Mouse (Mus musculus) thymus, postnatal 10 days (tissue): ENCODE results near the gene Jmjd6.
"Not testable (repeated sequence)": the region's sequence is repeated elsewhere in the genome, so short reads cannot be mapped to it uniquely, and the experiment has no call there.

Experiments used
- DNase-seq, 2 experiments: peaks; one replicate each; pipeline ENCODE4 v3.0.0; 2021; ENCODE audit warnings: low spot score in 2 of 2

The Jmjd6 gene

DNA sequence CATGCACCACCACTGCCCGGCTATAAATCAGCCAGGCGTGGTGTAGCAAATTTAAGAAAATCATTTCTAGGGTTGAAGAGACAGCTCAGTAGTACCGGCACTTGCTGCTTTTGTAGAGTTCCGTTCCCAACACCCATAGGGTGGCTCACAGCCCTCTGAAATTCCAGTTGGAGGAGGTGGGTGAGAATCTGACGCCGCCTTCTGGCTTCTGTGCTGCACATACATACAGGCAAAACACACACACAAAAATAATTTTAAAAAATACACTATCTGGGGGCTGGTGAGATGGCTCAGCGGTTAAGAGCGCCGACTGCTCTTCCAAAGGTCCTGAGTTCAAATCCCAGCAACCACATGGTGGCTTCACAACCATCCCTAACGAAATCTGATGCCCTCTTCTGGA, 19.4 kb downstream of the Jmjd6 start:
- not testable (repeated sequence) for DNase-seq

DNA sequence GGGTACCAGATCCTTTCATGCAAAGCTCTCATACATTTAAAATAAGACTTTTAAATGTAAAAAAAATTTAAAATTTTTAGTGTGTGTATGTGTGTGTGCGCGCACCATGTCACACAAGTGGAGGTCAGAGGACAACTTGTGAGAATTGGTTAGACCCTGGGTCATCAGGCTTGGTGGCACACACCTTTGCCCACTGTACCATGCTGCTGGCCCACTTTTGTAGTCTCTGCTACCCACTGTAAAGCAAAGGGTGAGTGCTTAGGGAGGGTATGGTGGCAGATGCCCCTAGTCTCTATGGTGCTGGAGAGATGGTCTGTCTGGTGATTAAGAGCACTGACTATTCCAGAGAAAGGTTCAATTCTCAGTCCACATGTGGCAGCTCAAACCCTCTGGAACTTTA, 20.0 kb downstream of the Jmjd6 start:
- no peak for DNase-seq

- no peak for DNase-seq
These were observed 20.6 kb downstream of the Jmjd6 start for GRCm38 (mm10) chr11:116822626-116823025.

DNA sequence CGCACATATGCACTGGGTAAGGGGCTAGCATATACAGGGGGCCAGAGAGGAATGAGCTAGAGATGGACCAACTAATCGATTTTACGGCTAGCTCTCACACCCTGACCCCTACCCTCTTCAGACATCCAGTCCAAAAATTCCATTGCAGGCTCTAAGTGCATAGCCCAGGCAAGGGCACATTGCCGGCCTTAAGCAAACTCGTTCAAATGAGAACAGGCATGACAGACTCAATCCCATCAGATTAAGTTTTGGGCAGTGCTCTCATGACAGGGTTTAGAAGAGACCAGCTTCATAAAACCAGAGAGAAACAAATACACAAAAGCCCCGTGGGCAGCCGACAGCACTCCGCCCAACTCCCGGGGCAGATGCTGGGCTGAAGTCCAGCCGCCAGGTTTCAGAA, 21.0 kb downstream of the Jmjd6 start:
- no peak for DNase-seq

DNA sequence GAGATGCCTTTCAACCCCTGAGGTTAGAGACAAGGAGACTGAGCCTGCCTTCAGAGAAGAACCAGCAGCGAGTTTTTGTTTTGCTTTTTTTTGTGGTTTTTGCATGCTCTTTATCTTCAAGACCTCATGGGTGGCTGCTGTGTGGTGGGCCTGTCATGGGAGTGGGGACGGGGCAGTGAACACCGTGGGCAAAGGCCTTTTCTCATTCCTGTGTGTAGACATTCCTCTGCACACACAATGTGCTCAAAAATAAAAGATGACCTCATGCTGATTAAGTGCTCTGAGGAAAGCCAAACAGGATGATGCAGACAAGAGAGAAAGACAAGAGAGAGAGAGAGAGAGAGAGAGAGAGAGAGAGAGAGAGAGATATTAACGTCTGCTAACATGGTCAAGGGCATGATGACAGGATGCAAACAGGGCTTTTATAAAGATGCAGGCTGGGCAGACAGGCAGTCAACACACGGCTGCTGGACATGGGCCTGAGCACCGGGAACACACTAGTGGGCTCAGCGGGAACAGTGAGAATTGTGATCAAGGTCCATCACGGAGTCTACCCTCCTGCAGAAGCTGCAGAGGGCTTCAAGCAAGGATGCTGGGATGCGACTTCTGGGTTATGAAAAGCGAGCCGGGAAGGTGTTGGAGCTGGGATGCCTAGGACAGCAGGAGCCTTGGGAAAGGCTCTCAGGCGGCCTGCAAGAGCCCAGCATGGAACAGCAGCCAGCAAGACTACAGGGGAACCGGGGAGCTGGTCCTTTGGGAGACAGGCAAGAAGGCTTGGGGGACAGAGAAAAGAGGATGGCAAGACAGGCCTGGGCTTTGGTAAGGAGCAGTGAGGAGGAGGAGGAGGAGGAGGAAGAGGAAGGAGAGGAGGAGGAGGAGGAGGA, 21.9 kb downstream of the Jmjd6 start:
- DNase-seq = no peak

- DNase-seq = no peak
These were observed 23.2 kb downstream of the Jmjd6 start for GRCm38 (mm10) chr11:116819932-116820593.

GRCm38 (mm10) chr11:116818722-116819121, 24.5 kb downstream of the Jmjd6 start:
- no peak for DNase-seq

GRCm38 (mm10) chr11:116817567-116817966, 25.7 kb downstream of the Jmjd6 start:
- DNase-seq = no peak

DNA sequence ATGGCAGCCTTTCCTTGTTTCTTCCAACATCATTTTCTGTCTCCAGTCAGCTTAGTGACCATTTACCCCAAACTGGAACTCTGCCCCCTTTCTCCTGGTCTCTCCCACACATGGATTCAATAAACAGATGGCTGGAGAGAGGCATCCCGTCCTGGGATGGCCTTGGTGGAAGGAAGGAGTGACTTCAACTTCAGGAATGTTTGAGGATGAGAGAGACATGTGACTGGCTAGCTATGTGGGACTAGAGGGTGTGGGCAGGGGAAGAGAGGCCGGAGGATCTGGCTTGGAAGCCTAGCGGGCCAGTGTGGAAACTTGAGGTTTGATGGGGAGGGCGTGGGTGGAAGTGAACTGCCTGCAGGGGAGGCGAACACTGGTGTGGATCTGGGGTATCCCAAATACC, 26.5 kb downstream of the Jmjd6 start:
- DNase-seq = no peak

DNA sequence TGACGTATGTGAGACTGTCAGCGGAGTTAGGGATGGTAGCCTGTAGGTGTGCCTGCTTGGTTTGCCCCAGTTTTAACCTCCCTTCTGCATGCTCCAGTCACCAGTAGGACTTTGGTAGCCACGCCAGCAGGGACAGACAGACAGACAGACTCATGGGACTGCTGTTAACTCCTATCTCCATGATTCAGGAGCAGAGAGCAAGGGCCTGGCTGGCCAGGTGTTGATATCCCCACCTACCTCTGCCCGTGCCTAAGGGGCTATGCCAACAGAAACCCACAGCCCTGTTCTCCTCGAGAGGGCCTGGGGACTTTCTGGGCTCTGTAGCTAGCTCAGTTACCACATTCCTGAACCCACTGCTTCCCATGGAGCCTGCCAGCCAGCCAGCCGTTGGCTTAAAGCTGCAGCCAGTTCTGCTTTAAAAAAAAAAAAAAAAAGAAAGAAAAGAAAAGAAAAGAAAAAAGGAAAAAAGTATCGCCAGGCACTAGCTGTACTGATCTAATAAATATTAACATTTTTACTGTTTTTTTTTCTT, 28.3 kb downstream of the Jmjd6 start:
- DNase-seq = no peak

DNA sequence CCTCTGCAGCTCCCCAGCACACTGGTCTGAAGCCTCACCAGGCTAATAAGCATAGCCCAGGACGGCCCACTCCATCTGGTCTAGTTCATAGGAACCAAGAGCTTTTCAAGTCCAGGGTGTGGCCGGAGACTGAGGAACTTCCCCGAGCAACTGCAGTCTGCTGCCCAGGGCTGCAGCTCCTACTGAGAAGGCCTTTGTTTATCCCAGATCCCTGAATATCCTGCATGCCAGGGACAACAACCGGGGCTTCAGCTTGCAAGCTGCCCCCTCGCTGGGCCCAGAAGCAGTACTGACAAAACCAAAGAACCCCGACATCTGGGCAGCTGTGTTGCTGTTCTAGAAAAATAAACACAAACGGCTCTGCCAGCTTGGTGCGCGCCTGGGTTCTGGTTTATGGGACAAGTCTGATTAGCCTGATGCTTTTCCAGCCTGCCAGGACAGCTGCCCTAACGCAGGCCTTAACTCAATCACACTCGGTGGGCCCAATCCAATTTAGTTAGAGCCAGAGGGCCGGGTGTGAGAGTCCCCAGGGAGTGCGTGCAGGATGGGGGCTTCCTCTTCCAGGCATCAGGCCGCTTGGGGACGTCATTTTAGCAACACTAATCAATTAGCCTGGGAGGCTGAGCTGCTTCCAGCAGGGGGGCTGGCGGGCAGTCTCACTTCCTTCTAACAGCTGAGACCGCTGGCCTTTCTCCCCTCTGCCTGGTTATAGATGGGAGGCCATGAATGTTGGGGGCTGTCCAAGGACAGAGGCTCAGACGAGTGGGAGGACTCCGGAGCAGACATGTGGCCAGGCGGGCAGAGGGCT, 29.0 kb downstream of the Jmjd6 start:
- no peak for DNase-seq

DNA sequence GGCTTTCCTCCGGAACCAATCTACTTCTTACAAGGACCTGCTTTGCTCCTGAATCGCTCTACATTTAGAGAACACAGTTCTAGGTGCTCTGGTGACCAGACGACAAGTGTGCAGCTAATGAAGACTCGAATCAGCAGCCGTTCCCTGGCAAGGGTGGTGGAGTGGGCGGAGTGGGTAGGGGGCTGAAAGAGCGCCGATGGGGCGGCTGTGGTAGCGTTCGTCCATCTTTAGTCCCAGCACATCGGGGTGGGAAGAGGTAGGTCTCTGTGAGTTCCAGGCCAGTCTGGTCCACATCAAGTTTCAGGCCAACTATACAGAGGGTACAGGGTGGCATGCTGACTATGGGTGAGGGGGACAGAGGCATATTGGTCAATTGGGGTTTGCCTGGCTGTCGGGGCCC, 29.6 kb downstream of the Jmjd6 start:
- DNase-seq = no peak

GRCm38 (mm10) chr11:116812793-116813529, 30.3 kb downstream of the Jmjd6 start:
- DNase-seq = no peak

DNA sequence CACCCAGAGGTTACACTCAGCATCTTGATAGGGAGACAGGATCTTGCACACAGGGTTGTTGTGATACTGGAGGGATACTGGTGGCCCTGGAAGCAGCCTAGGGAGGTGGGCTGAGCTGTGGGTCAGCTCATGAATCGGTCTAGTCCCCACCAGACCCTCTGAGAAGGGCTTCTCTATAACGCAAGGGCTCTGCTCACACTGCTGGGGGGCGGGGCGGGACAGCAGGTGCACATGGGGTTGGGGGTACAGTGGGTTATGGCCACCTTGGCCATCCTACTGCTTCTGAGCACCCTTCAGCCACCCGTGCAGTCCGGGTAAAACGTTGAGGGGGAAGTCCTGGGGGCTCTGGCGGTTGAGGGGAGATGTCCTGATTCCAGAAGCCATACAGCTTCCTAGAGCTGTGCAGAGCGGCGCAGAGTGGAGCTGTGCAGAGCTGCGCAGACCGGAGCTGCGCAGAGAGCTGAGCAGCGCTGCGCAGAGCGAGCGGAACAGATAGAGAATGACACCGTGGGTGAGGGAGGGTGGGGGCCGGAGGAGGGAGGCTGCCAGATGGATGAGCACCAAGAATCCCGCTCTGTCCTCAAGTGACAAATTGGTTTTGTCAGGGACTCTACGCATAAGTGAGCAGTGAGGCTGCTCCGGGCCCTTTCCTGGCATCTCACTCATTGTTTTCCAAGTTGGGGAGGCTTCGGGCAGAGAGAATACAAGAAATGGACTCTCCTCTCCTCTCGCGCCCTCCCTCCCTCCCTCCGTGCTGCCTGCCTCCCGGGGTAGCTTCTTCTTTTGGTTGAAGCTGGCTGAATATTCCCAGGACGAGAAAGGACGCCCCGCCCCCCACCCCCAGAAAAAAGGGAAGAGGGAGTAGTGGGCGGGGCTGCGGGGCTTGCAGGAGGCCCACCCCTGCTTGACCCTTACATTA, 32.0 kb downstream of the Jmjd6 start:
- peak in 1 of 2 experiments; percentile 52 for DNase-seq

DNA sequence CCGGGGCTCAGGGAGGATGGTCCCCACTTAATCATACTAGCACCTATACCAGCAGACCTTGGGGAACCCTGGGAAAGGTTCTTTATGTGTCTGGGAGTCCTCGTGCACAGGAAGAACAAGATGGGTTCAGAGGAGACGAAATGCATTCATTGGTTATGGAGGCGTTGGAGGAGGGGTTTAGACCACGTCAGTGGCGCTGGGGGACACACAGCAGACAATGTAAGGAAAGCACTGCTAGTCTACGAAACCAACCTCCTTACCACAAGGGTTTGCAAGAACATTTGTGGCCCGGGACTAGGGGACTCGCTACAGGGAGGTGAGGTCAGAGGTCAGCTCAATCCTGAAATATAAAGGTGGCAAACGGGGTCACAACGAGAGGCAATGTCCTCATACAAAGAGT, 32.7 kb downstream of the Jmjd6 start:
- DNase-seq = no peak

GRCm38 (mm10) chr11:116809520-116809919, 33.7 kb downstream of the Jmjd6 start:
- DNase-seq = no peak

- no peak for DNase-seq
These were observed 34.3 kb downstream of the Jmjd6 start for GRCm38 (mm10) chr11:116808811-116809395.

DNA sequence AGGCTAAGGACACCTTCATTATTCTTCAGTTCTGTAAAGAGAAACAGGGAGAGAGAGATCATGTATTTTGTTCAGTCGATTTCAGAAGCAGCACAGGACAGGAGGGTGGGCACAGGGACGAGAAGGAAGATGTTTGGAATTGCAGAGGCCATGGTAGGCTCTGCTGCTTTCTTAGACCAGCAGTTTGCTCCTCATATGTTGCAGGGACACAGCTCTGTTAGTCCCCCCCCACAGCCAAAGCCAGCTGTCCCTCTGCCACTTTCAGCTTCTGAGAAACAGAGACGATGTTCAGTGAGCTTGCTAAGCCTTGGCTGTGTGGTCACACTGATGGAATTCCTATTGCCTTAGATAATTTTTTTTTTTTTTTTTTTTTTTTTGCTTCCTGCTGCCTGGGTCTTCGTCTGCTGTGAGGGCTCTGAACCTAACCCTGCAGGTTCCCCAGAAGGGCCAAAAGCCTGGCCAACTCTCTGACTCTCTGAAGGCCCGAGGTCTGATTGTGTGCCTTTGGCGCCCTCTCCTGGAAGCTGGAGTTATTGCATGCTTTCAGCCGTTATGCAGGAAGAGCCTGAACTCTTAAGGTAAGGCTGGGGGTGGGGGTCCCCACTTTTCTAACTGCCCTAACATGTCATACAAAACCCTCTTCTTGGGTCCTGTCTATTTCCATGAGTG, 35.2 kb downstream of the Jmjd6 start:
- peak; percentile 64 to 83 for DNase-seq

GRCm38 (mm10) chr11:116807526-116807925, 35.7 kb downstream of the Jmjd6 start:
- DNase-seq = no peak
